In the genomic region with DNA sequence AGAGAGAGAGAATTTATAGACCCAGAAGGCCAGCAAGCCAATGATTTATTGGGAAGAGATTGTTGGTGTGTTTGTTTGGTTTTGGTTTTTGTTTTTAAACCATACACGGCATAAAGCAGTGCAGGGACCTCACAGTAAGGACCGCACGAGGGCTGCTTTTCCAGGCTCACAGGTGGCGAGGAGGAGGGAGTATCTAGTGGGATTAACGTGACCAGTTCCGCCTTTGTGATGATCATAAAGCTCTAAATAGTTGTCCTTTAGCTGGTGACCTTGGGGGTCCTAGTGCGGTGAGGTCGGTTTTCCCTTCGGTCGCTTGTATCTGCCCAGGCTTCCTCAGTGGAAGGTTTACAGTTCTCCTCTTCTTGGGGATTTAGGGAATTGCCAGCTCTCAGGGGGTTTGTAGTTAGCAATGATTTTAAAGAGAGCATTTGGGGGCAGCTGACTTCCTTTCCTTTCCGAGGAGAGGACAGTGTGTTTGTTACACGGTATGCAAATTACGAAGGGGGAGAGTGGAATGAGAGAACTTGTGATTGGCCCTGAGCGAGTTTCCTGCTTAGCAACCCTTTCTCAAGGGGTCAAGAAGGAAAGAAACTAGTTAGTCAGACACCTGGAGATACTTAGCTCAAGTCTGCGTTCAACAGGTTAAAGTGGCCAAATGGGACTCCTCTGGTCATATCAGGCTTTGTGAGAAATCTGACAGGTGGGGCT, we compare ENCODE assay signal across 9 mouse cellular contexts. TPM values are rescaled to one million over a fixed set of nuclear protein-coding genes. Genes with fewer than 3 reads are reported as not detected.
DNase-seq lines count a peak whose midpoint lies in the region; ATAC-seq and TF ChIP-seq lines count a peak whose summit lies in the region.
"Had no signal": no experiment of that assay in that cellular context is flagged by ENCODE, and none has a peak within 500 bp of the region (broad histone marks: within the 10 kb centered on the region; RNA-seq: fewer than 3 reads in every experiment).

No protein-coding gene starts in this region.

- no peak overlapping the region for H3K4me3 ChIP-seq in lung, embryonic 14.5 days (ENCODE audit: low read depth, low read length)
- no peak overlapping the region for H3K4me3 ChIP-seq in embryonic facial prominence, embryonic 13.5 days
- H3K4me3 ChIP-seq in kidney, embryonic 14.5 days (ENCODE audit: low read length), result peak overlapping the region; percentile 11; the same call in 1 of the 2 replicates
- H3K4me3 ChIP-seq in forebrain, embryonic 15.5 days, result no peak overlapping the region
- H3K4me3 ChIP-seq: myocyte had no signal

- no peaks in the 10 kb centered on the region for H3K36me3 ChIP-seq in lung, embryonic 14.5 days (ENCODE audit: insufficient read depth)
- H3K36me3 ChIP-seq in embryonic facial prominence, embryonic 13.5 days, result no peaks in the 10 kb centered on the region
- H3K36me3 ChIP-seq in kidney, embryonic 14.5 days (ENCODE audit: control insufficient read depth, insufficient read depth, low read length), result no peaks in the 10 kb centered on the region
- H3K36me3 ChIP-seq in forebrain, embryonic 15.5 days, result no peaks in the 10 kb centered on the region

- TF ChIP-seq CTCF in lung, embryonic 14.5 days (IDR thresholded peaks at IDR 0.05; ENCODE audit: low read depth), result no peak

- H3K4me2 ChIP-seq in lung, embryonic 14.5 days, result 0 out of 2 replicates have a peak overlapping the region, but pooled peaks have one; percentile 21
- peak overlapping the region; percentile 35 for H3K4me2 ChIP-seq in embryonic facial prominence, embryonic 13.5 days
- H3K4me2 ChIP-seq in kidney, embryonic 14.5 days (replicated peaks; ENCODE audit: low read depth, low read length), result peak overlapping the region; percentile 30
- H3K4me2 ChIP-seq in forebrain, embryonic 15.5 days (replicated peaks), result no peak overlapping the region

- no peaks in the 10 kb centered on the region for H3K4me1 ChIP-seq in lung, embryonic 14.5 days (ENCODE audit: insufficient read depth)
- H3K4me1 ChIP-seq in embryonic facial prominence, embryonic 13.5 days, result peaks cover 6% of the 10 kb centered on the region; the same call in 1 of the 2 replicates
- no peaks in the 10 kb centered on the region; the same call in 1 of the 2 replicates for H3K4me1 ChIP-seq in kidney, embryonic 14.5 days (ENCODE audit: control insufficient read depth, insufficient read depth, low read length)
- no peaks in the 10 kb centered on the region for H3K4me1 ChIP-seq in forebrain, embryonic 15.5 days

- no peak for ATAC-seq in lung, embryonic 14.5 days (ENCODE audit: insufficient read depth)
- ATAC-seq in embryonic facial prominence, embryonic 13.5 days (ENCODE audit: insufficient number of reproducible peaks, insufficient read depth, low FRiP score, low TSS enrichment, low read depth), result no peak
- 0 out of 2 replicates have a peak, but pooled peaks have one; percentile 12 for ATAC-seq in kidney, embryonic 14.5 days (ENCODE audit: low FRiP score, low TSS enrichment)
- ATAC-seq in forebrain, embryonic 15.5 days (replicated peaks), result no peak

- 21% methylated on average over 15 of the region's 15 CpGs for WGBS in lung, embryonic 14.5 days
- 14% methylated on average over 15 of the region's 15 CpGs for WGBS in embryonic facial prominence, embryonic 13.5 days
- 10% methylated on average over 15 of the region's 15 CpGs for WGBS in kidney, embryonic 14.5 days
- WGBS in forebrain, embryonic 15.5 days, result 19% methylated on average over 15 of the region's 15 CpGs

- H3K27ac ChIP-seq in lung, embryonic 14.5 days (ENCODE audit: low read depth), result no peak overlapping the region
- no peak overlapping the region for H3K27ac ChIP-seq in embryonic facial prominence, embryonic 13.5 days
- no peak overlapping the region for H3K27ac ChIP-seq in kidney, embryonic 14.5 days (ENCODE audit: low read depth, low read length)
- no peak overlapping the region for H3K27ac ChIP-seq in forebrain, embryonic 15.5 days (replicated peaks)

- DNase-seq in lung, embryonic 14.5 days, result no peak
- no peak for DNase-seq in lung, postnatal 4 days
- DNase-seq in mesoderm, embryonic 11.5 days (ENCODE audit: low read depth, low spot score), result peak; percentile 5
- DNase-seq in urinary bladder, postnatal 4 days (ENCODE audit: low spot score in 2 of 2), result no peak
- no peak for DNase-seq in left cerebral cortex, postnatal 10 days (ENCODE audit: extremely low spot score in 1 of 2, low spot score in 2 of 2)

- H3K9me3 ChIP-seq in lung, embryonic 14.5 days (ENCODE audit: low read depth, low read length), result no peaks in the 10 kb centered on the region
- no peaks in the 10 kb centered on the region for H3K9me3 ChIP-seq in embryonic facial prominence, embryonic 13.5 days
- no peaks in the 10 kb centered on the region for H3K9me3 ChIP-seq in kidney, embryonic 14.5 days (ENCODE audit: control insufficient read depth, low read length)
- H3K9me3 ChIP-seq in forebrain, embryonic 15.5 days, result no peaks in the 10 kb centered on the region

- H3K9ac ChIP-seq in lung, embryonic 14.5 days, result 0 out of 2 replicates have a peak overlapping the region, but pooled peaks have one; percentile 17
- H3K9ac ChIP-seq in embryonic facial prominence, embryonic 13.5 days, result no peak overlapping the region
- no peak overlapping the region for H3K9ac ChIP-seq in kidney, embryonic 14.5 days (ENCODE audit: low read depth, low read length)
- no peak overlapping the region for H3K9ac ChIP-seq in forebrain, embryonic 15.5 days (replicated peaks)

- H3K27me3 ChIP-seq in lung, embryonic 14.5 days (ENCODE audit: insufficient read depth, low read length), result no peaks in the 10 kb centered on the region
- H3K27me3 ChIP-seq in embryonic facial prominence, embryonic 13.5 days, result no peaks in the 10 kb centered on the region
- H3K27me3 ChIP-seq in kidney, embryonic 14.5 days (ENCODE audit: control insufficient read depth, insufficient read depth, low read length), result no peaks in the 10 kb centered on the region
- H3K27me3 ChIP-seq in forebrain, embryonic 15.5 days, result no peaks in the 10 kb centered on the region

- intact Hi-C loops in left cerebral cortex, postnatal 10 days (cut with DNase I), result loop anchor here (5.0 kb wide), 1 partner anchor 128 kb away; no protein-coding TSS in a partner anchor

RNA-seq across cellular contexts. Expression of a gene that starts 29.5 kb away (rescaled TPM):
- 25.4 and 26.4 TPM in 2 replicates for polyA plus RNA-seq in lung, embryonic 14.5 days (2014; fragmentation: Nextera tagmentation; extraction: Ambion mirVana)
- polyA plus RNA-seq in embryonic facial prominence, embryonic 13.5 days (2015; fragmentation: Nextera tagmentation; extraction: Ambion mirVana), result 38.1 and 38.6 TPM in 2 replicates
- polyA plus RNA-seq in kidney, embryonic 14.5 days (2014; fragmentation: Nextera tagmentation; extraction: Ambion mirVana), result 20.2 and 26.6 TPM in 2 replicates
- total RNA-seq in left cerebral cortex, postnatal 10 days (2021), result 10 to 100 TPM; 23.0 to 25.3 TPM
- 52.9 and 53.8 TPM in 2 replicates for polyA plus RNA-seq in forebrain, embryonic 15.5 days (2015; fragmentation: Nextera tagmentation; extraction: Ambion mirVana)

RNA-seq across cellular contexts. Expression of a gene that starts 31.9 kb away (rescaled TPM):
- 5.4 and 6.6 TPM in 2 replicates for polyA plus RNA-seq in lung, embryonic 14.5 days (2014; fragmentation: Nextera tagmentation; extraction: Ambion mirVana)
- polyA plus RNA-seq in embryonic facial prominence, embryonic 13.5 days (2015; fragmentation: Nextera tagmentation; extraction: Ambion mirVana), result 6.0 and 7.1 TPM in 2 replicates
- polyA plus RNA-seq in kidney, embryonic 14.5 days (2014; fragmentation: Nextera tagmentation; extraction: Ambion mirVana), result 5.6 and 6.9 TPM in 2 replicates
- total RNA-seq in left cerebral cortex, postnatal 10 days (2021), result 10 to 100 TPM; 31.1 to 32.0 TPM
- 5.9 and 7.4 TPM in 2 replicates for polyA plus RNA-seq in forebrain, embryonic 15.5 days (2015; fragmentation: Nextera tagmentation; extraction: Ambion mirVana)
